Mouse (Mus musculus) myocyte (in vitro differentiated cells): ENCODE results near the gene Washc4. TPM values are rescaled to one million over a fixed set of nuclear protein-coding genes. Genes with fewer than 3 reads are reported as not detected.
A peak's percentile ranks its signal among the peaks of the same experiment; 100 is the strongest.

Source experiments
- H3K27me3 ChIP-seq: one replicate; pipeline ENCODE4 v1.6.1; 2011; ENCODE audit not compliant: control insufficient read depth, insufficient read depth, insufficient read length
- H3K36me3 ChIP-seq: one replicate; pipeline ENCODE4 v1.6.1; 2011; ENCODE audit not compliant: control insufficient read depth, insufficient read depth
- H3K4me2 ChIP-seq: one replicate; pipeline ENCODE4 v1.6.1; 2011; ENCODE audit warnings: low read depth, control low read depth
- H3K4me3 ChIP-seq: one replicate; pipeline ENCODE4 v1.5.1; 2011; ENCODE audit warnings: mild to moderate bottlenecking, control low read depth, moderate library complexity
- H3K79me2 ChIP-seq: one replicate; pipeline ENCODE4 v1.6.1; 2011; ENCODE audit not compliant: control insufficient read depth, insufficient read depth
- H3ac ChIP-seq: one replicate; pipeline ENCODE4 v1.6.1; 2011; ENCODE audit not compliant: control insufficient read depth, insufficient read length
- CEBPB ChIP-seq: IDR thresholded peaks from 2 replicates; pipeline ENCODE4 v1.6.1; 2011; ENCODE audit warnings: mild to moderate bottlenecking, moderate library complexity; ENCODE audit not compliant: poor library complexity, insufficient read depth, severe bottlenecking
- E2F4 ChIP-seq: IDR thresholded peaks from one replicate; pipeline ENCODE4 v1.6.1; 2011; ENCODE audit warnings: mild to moderate bottlenecking, control low read depth, moderate library complexity; ENCODE audit not compliant: insufficient read depth
- MAX ChIP-seq: IDR thresholded peaks from one replicate; pipeline ENCODE4 v1.6.1; 2011; ENCODE audit warnings: low read depth, mild to moderate bottlenecking, control low read depth
- MYOD1 ChIP-seq, 3 experiments: IDR thresholded peaks; one replicate each; pipeline ENCODE4 v1.6.1; 2011; ENCODE audit warnings: control low read depth in 2 of 3, low read depth in 2 of 3, mild to moderate bottlenecking in 2 of 3, moderate library complexity in 1 of 3; ENCODE audit not compliant: insufficient read length in 2 of 3, control insufficient read depth in 1 of 3
- MYOG ChIP-seq, 3 experiments: IDR thresholded peaks; one replicate each; pipeline ENCODE4 v1.6.1; 2011; ENCODE audit warnings: control low read depth in 2 of 3, low read depth in 2 of 3, mild to moderate bottlenecking in 2 of 3; ENCODE audit not compliant: insufficient read length in 2 of 3, control insufficient read depth in 1 of 3, insufficient read depth in 1 of 3
- POLR2A ChIP-seq: IDR thresholded peaks from one replicate; pipeline ENCODE4 v1.6.1; 2011; ENCODE audit warnings: low read depth, mild to moderate bottlenecking, control low read depth, moderate library complexity; ENCODE audit not compliant: insufficient read length
- POLR2AphosphoS2 ChIP-seq: IDR thresholded peaks from one replicate; pipeline ENCODE4 v1.6.1; 2011; ENCODE audit warnings: low read depth, control low read depth; ENCODE audit not compliant: insufficient read length
- REST ChIP-seq: IDR thresholded peaks from one replicate; pipeline ENCODE4 v1.6.1; 2011; ENCODE audit warnings: mild to moderate bottlenecking, control low read depth, moderate library complexity; ENCODE audit not compliant: insufficient read depth, insufficient read length
- SRF ChIP-seq: IDR thresholded peaks from one replicate; pipeline ENCODE4 v1.6.1; 2011; ENCODE audit warnings: low read depth; ENCODE audit not compliant: control insufficient read depth, insufficient read length
- TCF12 ChIP-seq: IDR thresholded peaks from one replicate; pipeline ENCODE4 v1.6.1; 2011; ENCODE audit warnings: mild to moderate bottlenecking, control low read depth; ENCODE audit not compliant: poor library complexity, insufficient read depth, severe bottlenecking
- TCF3 ChIP-seq: IDR thresholded peaks from one replicate; pipeline ENCODE4 v1.6.1; 2011; ENCODE audit warnings: low read depth, control low read depth; ENCODE audit not compliant: insufficient read length
- USF1 ChIP-seq: IDR thresholded peaks from one replicate; pipeline ENCODE4 v1.6.1; 2011; ENCODE audit warnings: low read depth, mild to moderate bottlenecking, control low read depth, moderate library complexity
- polyA plus RNA-seq: library from polyadenylated mRNA; unstranded; fragments of >200 nt; fragmentation: generic; extraction: Trizol; gene quantifications from one replicate; pipeline ENCODE4 v1.2.1, GENCODE M21; 2012; ENCODE audit warnings: missing spikeins

The Washc4 gene
- polyA plus RNA-seq, 1 experiment: 7.2 TPM

- H3K4me2 ChIP-seq: no peak overlapping the region
- no peaks in the 10 kb centered on the region for H3K27me3 ChIP-seq
- TF ChIP-seq USF1 (no peak), MYOG (IDR thresholded peaks at IDR 0.05; ENCODE audit: control insufficient read depth in 1 of 3, insufficient read depth in 1 of 3, insufficient read length in 2 of 3, low read depth in 2 of 3) (no peak), TCF12 (no peak), POLR2AphosphoS2 (peak; percentile 67), MAX (no peak), POLR2A (no peak)
- H3K36me3 ChIP-seq: peaks cover 20% of the 10 kb centered on the region
- no peak overlapping the region for H3ac ChIP-seq
- H3K4me3 ChIP-seq: no peak overlapping the region
- H3K79me2 ChIP-seq: no peaks in the 10 kb centered on the region
These were observed 65.0 kb downstream of the Washc4 start for GRCm38 (mm10) chr10:83608596-83608995.

- TF ChIP-seq REST (no peak), POLR2AphosphoS2 (peak; percentile 66), MYOG (IDR thresholded peaks at IDR 0.05; ENCODE audit: control insufficient read depth in 1 of 3, insufficient read depth in 1 of 3, insufficient read length in 2 of 3, low read depth in 2 of 3) (no peak), CEBPB (no peak)
- Histone ChIP-seq H3ac (no peak overlapping the region), H3K27me3 (no peaks in the 10 kb centered on the region), H3K4me3 (no peak overlapping the region), H3K79me2 (no peaks in the 10 kb centered on the region), H3K36me3 (peaks cover 15% of the 10 kb centered on the region), H3K4me2 (no peak overlapping the region)
These were observed 67.0 kb downstream of the Washc4 start for GRCm38 (mm10) chr10:83610518-83610917.

- H3K4me3 ChIP-seq: no peak overlapping the region
- H3K79me2 ChIP-seq: no peaks in the 10 kb centered on the region
- no peak overlapping the region for H3ac ChIP-seq
- TF ChIP-seq REST (no peak), E2F4 (no peak), SRF (no peak), POLR2A (no peak), USF1 (no peak), POLR2AphosphoS2 (no peak), TCF12 (no peak), CEBPB (no peak), TCF3 (no peak), MAX (no peak), MYOD1 (IDR thresholded peaks at IDR 0.05; ENCODE audit: control insufficient read depth in 1 of 3, insufficient read length in 2 of 3, low read depth in 2 of 3) (no peak), MYOG (IDR thresholded peaks at IDR 0.05; ENCODE audit: control insufficient read depth in 1 of 3, insufficient read depth in 1 of 3, insufficient read length in 2 of 3, low read depth in 2 of 3) (no peak)
- H3K27me3 ChIP-seq: no peaks in the 10 kb centered on the region
- peaks cover 8% of the 10 kb centered on the region for H3K36me3 ChIP-seq
- H3K4me2 ChIP-seq: no peak overlapping the region
These were observed 68.3 kb downstream of the Washc4 start for GRCm38 (mm10) chr10:83611863-83612262.

- TF ChIP-seq MYOG (IDR thresholded peaks at IDR 0.05; ENCODE audit: control insufficient read depth in 1 of 3, insufficient read depth in 1 of 3, insufficient read length in 2 of 3, low read depth in 2 of 3): no peak
- TF ChIP-seq MYOD1 (IDR thresholded peaks at IDR 0.05; ENCODE audit: control insufficient read depth in 1 of 3, insufficient read length in 2 of 3, low read depth in 2 of 3): no peak
- TF ChIP-seq POLR2AphosphoS2: no peak
- TF ChIP-seq REST: no peak
- no peak for TF ChIP-seq MAX
- TF ChIP-seq TCF12: no peak
- TF ChIP-seq CEBPB: no peak
- no peak for TF ChIP-seq TCF3
- TF ChIP-seq SRF: no peak
- no peak for TF ChIP-seq USF1
- no peak for TF ChIP-seq POLR2A
- no peak for TF ChIP-seq E2F4
- peaks cover 8% of the 10 kb centered on the region for H3K36me3 ChIP-seq
These were observed 69.2 kb downstream of the Washc4 start for GRCm38 (mm10) chr10:83612648-83613215.

GRCm38 (mm10) chr10:83617366-83617765 is 73.8 kb downstream of the Washc4 start:
- H3K4me3 ChIP-seq: no peak overlapping the region
- H3K27me3 ChIP-seq: no peaks in the 10 kb centered on the region
- H3K36me3 ChIP-seq: no peaks in the 10 kb centered on the region
- no peak overlapping the region for H3K4me2 ChIP-seq
- no peak overlapping the region for H3ac ChIP-seq
- TF ChIP-seq TCF3 (no peak), MYOD1 (IDR thresholded peaks at IDR 0.05; ENCODE audit: control insufficient read depth in 1 of 3, insufficient read length in 2 of 3, low read depth in 2 of 3) (no peak), REST (no peak), POLR2AphosphoS2 (no peak), USF1 (no peak), E2F4 (no peak), SRF (no peak), CEBPB (no peak), MYOG (IDR thresholded peaks at IDR 0.05; ENCODE audit: control insufficient read depth in 1 of 3, insufficient read depth in 1 of 3, insufficient read length in 2 of 3, low read depth in 2 of 3) (no peak), TCF12 (no peak), POLR2A (no peak), MAX (no peak)
- H3K79me2 ChIP-seq: no peaks in the 10 kb centered on the region

More at GRCm38 (mm10) chr10:83612648-83613215, 69.2 kb downstream of the Washc4 start:
- no peak overlapping the region for H3ac ChIP-seq
- no peak overlapping the region for H3K4me2 ChIP-seq
- H3K27me3 ChIP-seq: no peaks in the 10 kb centered on the region
- no peaks in the 10 kb centered on the region for H3K79me2 ChIP-seq
- H3K4me3 ChIP-seq: no peak overlapping the region
